Mouse (Mus musculus): Measurements from ENCODE around the gene Krtap28-10.

Krtap28-10 gene

DNA sequence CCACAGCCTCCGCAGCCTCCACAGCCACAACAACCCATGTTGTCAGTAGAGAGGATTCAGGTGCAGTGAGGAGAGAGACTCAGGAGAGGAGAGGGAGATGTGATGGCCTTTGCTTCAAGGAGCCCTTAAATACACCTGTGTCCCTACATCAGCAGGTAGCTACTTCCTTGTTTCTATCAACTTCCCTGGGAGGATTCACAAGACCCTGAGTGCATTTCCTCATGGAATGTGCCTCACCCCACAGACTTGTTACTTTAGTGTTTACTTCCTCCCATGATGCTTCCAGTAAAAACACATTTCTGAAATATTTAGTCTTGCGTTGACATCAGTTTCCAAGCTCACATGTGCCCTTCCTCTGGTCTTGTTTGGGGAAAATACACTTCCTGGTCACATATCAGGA, at the start of gene Krtap28-10:
TSS of gene Krtap28-10 (minus strand) at position 101 of the 400 bp plus-strand sequence.
- DNase-seq (ENCODE audit: low read depth, low spot score): no peak

DNA sequence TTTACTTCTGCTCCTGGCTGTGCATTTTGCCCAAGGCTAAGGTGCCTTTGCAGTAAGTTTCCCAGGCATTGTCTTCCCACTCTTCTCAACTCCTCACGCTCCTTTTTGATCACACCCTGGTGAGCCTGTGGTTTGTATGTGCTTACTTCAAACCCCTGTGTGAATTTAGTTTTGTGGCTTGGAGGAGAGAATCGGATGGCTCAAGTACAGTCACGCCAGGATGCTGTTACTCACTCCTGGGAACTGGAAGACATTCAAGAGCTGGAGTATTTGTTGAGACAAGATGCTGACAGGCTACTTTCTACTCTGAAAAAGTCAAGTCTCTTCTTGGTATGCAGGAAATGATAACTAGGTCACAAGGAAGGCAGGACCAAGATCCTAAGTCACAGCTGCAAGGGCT, 49.0 kb upstream of the Krtap28-10 start:
- DNase-seq (ENCODE audit: low read depth, low spot score): peak; percentile 8

DNA sequence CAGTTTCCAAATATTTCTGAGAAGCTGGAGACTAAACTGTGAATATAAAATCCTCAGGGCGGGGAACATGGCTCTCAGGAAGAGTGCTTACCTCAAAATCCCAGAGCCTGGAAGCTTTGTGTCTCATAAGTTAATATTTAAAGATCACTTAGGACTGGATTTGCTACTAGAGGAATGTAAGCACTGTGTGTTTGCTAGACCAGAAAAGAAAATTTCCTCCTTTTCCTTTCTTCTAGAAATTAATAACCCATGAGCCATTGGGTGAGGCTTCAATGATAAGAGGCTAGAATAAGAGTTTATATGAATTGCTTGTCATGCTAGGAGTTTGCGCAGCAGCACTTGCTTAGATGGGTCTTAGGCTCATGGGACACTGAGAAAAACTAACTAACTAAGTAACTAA, 42.5 kb upstream of the Krtap28-10 start:
- no peak for DNase-seq (ENCODE audit: low read depth, low spot score)

DNA sequence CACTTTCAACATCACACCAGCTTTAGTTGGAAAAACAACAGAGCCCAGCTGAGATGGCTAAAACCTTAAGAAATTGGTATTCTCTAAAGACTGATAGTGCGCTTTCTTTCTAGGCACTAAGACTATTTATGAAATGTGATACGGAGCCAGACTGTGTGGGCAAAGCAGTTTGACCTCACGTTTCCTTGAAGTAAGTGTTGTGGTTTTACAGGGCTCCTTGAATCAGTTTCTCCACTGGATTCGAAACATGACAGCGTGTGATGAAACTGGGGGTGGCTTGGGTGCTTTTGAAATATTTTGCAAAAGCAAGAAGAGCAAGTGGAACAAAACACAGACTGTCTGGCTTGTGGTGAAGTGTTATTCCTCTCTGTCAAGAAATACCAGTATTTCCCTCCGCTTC, 34.7 kb upstream of the Krtap28-10 start:
- DNase-seq (ENCODE audit: low read depth, low spot score): no peak

DNA sequence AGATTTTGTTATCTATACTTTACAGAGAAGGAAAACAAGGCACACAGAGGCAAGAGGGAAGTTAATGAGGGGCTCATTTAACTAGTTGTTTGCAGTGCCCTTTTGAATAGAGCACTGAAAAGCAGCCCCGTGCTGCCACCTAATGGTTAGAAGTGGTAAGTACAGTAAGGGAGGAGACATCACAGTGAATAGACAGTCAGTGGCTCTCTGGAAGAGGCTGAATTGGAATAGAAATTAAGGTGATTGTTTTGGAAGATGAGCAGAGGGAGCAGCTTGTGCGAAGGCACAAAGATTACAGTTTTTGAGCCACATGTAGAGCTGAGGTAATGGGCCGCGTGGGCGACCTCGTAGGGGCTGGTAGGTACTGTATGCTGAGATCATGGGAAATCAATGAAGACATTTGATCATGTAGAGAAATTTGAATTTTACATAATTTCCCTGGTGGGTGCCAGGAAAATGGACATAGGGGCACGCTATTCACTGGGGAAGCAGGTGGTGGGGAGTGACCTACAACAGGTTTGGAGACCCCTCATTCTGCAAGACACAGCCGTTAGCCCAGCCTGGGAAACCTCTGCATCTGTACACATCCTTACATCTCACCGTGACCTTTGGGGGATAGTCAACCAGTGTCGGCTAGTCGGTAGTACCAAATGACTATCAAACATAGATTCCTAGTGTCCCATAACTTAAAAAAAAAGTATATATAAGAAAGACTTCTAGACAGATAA, 34.1 kb upstream of the Krtap28-10 start:
- no peak for DNase-seq (ENCODE audit: low read depth, low spot score)

DNA sequence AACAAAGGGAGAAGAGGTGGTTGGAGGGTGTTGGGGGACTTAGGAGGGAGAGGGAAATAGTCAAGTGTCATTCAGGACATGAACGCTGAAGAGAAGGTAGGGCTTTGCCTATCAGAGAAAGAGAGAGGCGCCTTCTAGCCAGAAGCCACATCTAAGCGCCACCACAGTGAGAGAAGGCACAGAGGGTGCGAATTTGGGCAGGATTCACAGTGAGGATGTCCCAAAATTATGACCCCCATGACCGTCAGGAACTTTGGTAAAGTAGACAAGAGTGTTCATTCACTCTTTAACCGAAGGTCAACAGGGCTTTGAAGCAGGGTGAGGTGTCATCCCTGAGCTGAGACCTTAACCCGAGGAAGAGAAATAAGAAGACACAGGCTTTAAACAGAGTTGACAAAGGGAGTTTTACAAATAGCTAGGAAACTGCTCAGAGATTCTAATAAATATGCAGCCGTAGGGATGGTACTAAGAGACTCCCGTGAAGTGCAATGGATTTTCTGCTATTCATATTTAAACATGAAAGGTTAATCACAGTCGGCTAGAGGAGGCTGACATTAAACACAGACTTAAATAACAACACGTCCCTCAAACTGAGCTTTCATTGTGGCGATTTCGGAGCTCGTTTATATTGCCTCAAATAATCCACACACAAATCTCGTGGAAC, 33.4 kb upstream of the Krtap28-10 start:
- DNase-seq (ENCODE audit: low read depth, low spot score): no peak

DNA sequence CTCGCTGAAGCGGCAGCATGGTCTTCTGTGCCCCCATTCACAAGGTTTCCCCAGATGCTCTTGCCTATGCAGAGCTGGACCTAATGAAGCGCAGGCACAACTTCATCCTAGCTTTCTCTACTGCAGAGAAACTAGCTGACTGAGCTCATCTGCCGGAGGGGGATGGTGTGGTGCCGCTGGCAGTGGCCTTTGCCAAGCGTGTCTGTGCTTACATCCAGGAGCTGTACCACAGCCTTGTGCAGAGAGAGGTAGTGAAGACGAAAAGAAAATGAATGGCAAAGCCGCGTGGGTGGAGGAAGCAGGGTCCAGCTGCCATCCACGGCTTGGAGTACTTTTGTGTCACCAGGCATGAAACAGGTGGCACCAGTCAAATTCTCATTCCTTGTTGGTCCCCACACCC, 24.9 kb upstream of the Krtap28-10 start:
- DNase-seq (ENCODE audit: low read depth, low spot score): no peak

DNA sequence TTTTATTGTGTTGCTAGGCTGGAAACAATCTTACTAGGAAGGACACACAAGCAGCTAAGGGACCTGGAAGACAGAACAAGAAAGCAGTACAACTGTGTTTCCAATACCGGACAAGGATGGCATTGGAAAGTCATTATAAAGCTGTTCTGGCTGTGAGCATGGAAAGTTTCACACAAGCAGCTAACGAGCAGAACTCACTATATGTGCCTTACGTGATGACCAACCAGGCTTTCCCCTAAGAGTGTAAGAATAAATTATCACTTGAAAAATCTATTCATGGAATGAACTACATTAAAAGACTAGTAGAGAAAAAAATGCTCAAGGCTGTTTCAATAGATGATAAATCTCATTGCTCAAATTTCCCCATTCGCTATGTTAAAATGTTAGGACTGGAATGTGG, 24.3 kb upstream of the Krtap28-10 start:
- no peak for DNase-seq (ENCODE audit: low read depth, low spot score)

DNA sequence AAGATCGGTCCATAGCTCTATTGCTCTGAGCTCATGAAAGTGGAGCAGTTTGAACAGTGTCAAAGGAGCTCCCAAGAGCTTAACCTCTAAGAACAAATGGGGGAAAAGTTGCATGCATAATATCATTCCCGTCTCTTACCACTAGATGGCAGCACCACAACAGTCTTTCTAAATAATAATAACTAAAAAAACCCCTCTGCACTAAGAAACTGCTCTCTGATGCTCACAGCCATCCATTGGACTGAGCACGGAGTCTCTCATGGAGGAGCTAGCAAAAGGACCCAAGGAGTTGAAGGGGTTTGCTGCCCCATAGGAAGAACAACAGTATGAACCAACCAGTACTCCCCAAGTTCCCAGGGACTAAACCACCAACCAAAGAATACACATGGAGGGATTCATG, 22.6 kb upstream of the Krtap28-10 start:
- DNase-seq (ENCODE audit: low read depth, low spot score): peak; percentile 3

DNA sequence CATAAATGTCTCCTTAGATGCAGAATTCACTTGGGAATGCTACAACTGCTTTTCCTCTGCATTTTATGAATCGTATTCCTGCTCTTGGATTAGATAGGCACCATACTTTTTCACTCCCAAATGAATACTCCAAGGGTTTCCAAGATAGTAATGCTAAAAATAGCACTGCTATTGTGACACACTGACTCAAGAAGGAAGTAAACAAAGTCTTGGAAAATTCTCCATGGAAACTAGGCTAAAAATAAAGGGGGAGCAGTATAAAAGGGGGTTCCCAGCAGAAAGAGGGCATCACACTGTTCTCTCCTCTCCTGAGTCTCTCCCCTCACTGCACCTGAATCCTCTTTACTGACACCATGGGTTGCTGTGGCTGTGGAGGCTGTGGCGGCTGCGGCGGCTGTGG, 18.4 kb upstream of the Krtap28-10 start, which contains the start of gene Krtap28-13:
TSS of gene Krtap28-13 (plus strand) at position 288 of the 400 bp plus-strand sequence.
- DNase-seq (ENCODE audit: low read depth, low spot score): no peak

DNA sequence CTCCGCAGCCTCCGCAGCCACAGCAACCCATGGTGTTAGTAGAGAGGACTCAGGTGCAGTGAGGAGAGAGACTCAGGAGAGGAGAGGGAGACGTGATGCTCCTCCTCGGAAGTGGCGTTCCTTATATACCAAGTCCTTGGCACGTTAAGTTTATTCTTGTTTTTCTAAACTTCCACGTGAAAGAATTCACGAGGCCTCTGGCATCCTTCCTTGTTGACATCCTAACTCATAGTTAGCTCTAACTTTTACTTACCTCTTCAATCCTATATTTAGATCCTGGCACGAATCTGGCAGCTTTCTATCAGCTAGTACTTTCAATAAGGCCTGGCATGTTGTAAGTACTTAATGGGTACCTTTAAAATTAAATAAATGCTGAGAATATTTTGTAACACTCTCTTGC, 17.0 kb upstream of the Krtap28-10 start, which contains the start of gene A030005K14Rik:
TSS of gene A030005K14Rik (minus strand) at position 101 of the 400 bp plus-strand sequence.
- DNase-seq (ENCODE audit: low read depth, low spot score): no peak

DNA sequence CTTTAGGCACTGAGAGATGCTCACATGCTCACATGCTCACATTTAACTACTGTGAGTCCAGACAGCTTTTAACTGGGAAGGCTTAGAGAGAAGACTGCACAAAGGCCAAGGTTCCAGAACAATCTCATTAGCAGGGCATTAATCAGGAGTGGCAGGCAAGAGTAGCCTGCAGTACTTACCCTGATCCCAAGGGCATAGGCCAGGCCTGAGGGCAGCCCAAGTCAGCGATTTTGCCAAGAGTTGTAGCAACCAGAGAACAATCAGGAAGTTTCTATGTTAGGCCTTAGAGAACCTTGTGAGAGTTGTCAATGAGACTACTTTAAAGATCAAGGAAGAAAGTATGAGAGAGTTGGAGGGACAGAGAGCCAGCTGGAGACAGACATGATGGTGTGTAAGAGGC, 16.2 kb upstream of the Krtap28-10 start:
- no peak for DNase-seq (ENCODE audit: low read depth, low spot score)

DNA sequence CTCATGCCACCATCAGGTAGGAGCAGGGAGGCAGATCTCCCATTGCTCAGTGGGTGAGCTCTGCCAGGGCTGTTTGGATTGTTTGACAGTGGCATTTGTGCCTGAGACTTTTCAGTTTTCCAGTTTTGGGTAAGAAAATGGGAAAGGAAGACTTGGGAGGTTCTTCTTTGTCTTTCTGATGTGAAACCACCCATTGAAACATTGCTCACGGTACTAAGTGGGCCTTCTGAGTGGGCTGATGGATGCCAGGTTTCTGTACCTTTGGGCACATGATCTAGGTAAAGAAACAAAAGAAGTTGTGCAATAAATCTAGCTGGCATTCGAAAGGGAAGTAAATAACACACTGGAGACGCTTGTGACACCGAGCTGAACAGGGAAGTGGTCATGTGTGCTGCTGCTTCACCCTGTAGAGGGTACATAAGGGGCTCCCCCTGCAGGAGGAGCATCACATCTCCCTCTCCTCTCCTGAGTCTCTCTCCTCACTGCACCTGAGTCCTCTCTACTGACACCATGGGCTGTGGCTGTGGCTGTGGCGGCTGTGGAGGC, 2.7 kb upstream of the Krtap28-10 start, which contains the start of gene Gm47969:
TSS of gene Gm47969 (plus strand) at position 51 of the 546 bp plus-strand sequence.
- no peak for DNase-seq (ENCODE audit: low read depth, low spot score)

DNA sequence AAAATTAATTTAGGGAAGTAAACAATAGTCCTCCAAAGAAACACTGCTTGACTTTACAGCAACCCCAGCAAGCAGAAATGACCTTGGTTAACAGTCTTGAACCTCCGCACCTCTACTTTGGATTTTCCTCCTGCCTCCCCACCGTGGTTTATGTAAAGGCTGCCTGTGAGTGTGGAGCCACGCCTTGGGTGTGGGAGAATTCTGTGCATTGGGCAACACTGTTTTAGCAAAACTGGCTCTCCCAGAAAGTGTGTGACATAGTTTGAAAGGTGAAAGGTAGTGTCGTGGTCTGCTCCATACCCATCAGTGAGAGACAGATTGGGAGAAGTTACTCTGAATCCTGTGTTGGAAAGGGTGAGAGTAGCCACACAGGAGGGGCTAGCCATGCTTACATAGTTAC, 3.2 kb downstream of the Krtap28-10 start:
- no peak for DNase-seq (ENCODE audit: low read depth, low spot score)

DNA sequence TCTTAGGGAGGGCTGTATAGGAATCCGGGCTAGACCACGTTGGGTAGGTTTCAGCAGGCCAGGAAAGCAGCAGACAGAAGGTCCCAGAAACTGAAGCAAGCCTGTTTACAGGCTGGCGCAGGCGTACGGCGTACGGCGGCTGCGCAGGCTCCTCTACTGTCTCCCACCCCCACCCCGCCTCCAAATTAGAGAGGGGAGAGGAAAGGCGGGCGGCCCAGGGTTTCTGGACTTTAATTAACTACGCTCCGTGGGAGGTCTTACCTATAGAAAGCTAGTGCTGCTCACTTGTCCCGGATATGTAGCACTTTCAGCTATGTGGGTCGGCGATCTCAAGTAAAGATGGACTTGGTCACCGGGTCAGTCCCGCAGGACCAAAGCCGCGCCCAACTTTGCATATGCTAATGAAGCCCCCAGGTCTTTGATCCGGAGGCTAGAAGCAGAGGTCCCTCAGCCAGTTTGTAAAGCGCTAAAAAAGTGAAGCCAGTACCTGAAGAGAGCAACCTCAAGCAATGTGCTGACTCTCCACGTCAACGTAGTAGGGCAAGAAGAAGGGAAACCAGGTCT, 4.1 kb downstream of the Krtap28-10 start, which contains the start of gene Slc19a3:
TSS of gene Slc19a3 (minus strand) at position 340 of the 564 bp plus-strand sequence.
- DNase-seq (ENCODE audit: low read depth, low spot score): peak; percentile 13

DNA sequence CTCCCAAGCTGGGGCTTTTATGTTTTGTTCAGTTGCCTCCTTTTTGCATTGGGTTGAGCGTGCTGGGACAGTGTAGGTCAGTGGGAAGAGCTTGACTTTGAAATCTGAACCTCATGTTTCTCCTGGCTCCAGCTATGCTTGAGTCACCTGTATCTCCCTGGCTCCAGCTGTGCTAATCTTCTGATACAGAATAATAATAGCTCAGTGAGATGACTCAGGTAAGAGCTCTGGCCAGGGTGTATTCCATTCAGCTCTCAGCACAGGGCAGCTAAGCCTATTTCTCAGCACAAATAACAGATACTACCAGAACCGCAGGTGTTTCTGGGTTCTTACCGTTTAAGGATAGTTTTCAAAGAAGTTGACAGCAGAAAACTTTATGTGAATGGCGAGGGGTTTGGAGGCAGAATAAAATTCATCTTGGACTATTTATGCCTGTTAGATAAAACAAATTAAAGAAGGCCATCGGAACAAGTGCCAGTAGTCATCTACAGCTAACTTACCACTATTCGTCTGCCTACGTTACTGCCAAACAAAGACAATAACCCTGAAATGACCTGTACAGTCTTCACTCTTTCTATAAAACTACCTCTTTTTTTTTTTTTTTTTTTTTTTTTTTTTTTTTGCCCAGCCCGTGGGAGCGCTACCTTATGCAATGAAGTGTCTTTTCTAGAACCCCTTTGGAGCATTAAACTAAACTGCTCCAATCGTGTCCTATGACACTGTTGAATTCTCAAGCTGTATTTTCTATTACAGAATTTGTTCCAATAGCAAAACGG, 5.2 kb downstream of the Krtap28-10 start:
- no peak for DNase-seq (ENCODE audit: low read depth, low spot score)

DNA sequence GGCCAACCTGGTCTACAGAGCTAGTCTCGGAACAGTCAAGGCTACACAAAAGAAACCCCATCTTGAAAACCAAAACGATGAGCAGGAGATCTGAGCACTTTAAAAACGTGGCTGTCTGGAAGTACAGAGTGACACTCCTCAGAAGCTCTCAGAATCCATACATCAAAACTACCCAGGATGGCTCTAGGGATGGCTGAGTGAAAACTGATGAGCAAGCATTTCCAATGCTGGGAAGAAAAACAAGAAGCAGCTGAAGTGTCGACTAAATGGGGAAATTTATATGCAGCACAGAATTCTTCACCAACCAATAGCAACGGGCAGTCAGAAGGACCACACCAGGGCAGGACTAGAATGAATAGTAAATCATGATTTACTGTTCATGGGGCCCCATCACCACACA, 7.8 kb downstream of the Krtap28-10 start:
- no peak for DNase-seq (ENCODE audit: low read depth, low spot score)

DNA sequence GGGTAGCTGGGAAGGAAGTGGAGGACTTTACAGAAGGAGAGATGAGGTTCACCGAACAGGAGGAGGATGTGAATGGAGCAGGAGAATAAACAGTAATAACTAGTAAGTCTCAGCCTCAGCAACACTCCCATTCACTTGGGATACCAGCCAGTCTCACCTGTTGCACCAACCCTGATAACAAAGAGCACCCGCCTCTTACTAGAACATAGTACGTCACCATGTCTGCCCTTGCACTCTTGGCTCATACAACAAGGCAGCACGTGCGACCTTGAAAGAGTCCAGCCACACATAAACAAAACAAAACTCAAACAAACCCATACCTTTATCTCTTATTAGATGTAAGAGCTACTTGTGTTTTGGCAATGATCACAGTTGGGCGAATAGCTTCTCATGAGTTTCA, 9.8 kb downstream of the Krtap28-10 start:
- no peak for DNase-seq (ENCODE audit: low read depth, low spot score)

DNA sequence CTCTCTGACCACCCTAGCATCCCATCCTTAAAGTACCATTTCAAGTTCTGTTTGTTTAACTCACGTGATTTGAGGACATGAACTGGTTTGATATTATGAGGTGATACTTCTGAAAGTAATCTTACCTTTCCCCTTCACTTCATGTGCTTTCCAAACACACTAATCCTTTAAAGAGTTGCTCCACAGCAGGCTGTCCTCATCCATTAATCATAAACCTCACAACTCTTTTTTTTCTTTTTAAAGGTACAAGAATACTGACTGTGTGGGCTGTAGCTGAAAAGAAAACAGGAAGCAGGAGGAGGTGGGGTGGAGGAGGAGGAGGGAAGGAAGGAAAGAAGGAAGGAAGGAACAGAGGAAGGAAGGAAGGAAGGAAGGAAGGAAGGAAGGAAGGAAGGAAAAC, 10.3 kb downstream of the Krtap28-10 start:
- DNase-seq (ENCODE audit: low read depth, low spot score): no peak

DNA sequence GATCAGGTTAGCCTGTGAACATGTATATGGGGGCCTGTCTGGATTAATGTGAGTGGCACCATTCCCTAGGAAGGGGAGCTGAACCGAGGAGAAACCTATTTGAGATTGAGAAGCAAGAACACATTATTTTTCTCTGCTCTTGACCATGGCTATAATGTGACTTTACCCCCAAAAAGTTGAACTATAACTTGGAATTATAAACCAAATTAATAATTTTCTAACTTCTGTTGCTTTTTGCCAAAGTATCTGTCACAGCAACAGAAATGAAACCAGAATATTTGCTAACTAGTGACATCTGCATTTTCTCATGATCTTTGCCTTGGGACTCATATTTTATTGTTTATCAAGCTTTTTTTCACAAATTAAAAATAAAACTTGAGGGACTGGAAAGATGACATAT, 25.7 kb downstream of the Krtap28-10 start:
- no peak for DNase-seq (ENCODE audit: low read depth, low spot score)

DNA sequence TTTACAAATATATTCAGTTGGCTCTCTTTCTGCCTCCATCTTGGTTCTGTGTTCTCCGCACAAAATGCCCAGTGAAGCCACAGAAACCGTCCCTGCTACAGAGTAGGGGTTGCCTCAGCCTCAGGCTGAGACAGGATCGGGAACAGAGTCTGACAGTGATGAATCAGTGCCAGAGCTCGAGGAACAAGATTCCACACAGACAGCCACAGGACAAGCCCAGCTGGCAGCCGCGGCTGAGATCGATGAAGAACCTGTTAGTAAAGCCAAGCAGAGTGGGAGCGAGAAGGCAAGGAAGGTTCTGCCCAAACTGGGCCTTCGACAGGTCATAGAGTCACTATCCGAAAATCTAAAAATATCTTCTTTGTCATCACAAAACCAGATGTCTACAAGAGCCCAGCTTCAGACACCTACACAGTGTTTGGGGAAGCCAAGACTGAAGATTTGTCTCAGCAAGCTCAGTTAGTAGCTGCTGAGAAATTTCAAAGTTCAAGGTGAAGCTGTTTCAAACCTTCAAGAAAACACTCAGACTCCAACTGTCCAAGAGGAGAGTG, 26.9 kb downstream of the Krtap28-10 start:
- DNase-seq (ENCODE audit: low read depth, low spot score): no peak
